Mouse (Mus musculus): ENCODE results near the gene Metap1. TPM values are rescaled to one million over a fixed set of nuclear protein-coding genes. Genes with fewer than 3 reads are reported as not detected.

Gene Metap1
- polyA plus RNA-seq, 1 experiment from 2014 or later, result 51.8 TPM

- no peaks in the 10 kb centered on the region for H3K9me3 ChIP-seq (ENCODE audit: control insufficient read depth, low read length)
- H3K27me3 ChIP-seq (replicated peaks; ENCODE audit: control insufficient read depth, insufficient read depth, low read length), result no peaks in the 10 kb centered on the region
- H3K4me3 ChIP-seq (ENCODE audit: low read depth, low read length), result no peak overlapping the region
- no peaks in the 10 kb centered on the region for H3K36me3 ChIP-seq (ENCODE audit: control insufficient read depth, insufficient read depth, low read length)
- H3K9ac ChIP-seq (ENCODE audit: low read depth, low read length), result no peak overlapping the region
- no peak overlapping the region for H3K4me2 ChIP-seq
- H3K27ac ChIP-seq (ENCODE audit: low read depth, low read length), result no peak overlapping the region
- H3K4me1 ChIP-seq (replicated peaks; ENCODE audit: control insufficient read depth, insufficient read depth, low read length), result no peaks in the 10 kb centered on the region
- 57% methylated on average over 4 of the region's 4 CpGs for WGBS
- DNase-seq (ENCODE audit: low spot score) (no peak), ATAC-seq (replicated peaks; ENCODE audit: low FRiP score) (no peak)
Observed at GRCm38 (mm10) chr3:138424247-138424646, 65.1 kb downstream of the Metap1 start.

- no peak overlapping the region for H3K9ac ChIP-seq (ENCODE audit: low read depth, low read length)
- ATAC-seq (replicated peaks; ENCODE audit: low FRiP score), result no peak
- no peaks in the 10 kb centered on the region for H3K4me1 ChIP-seq (replicated peaks; ENCODE audit: control insufficient read depth, insufficient read depth, low read length)
- no peaks in the 10 kb centered on the region for H3K36me3 ChIP-seq (ENCODE audit: control insufficient read depth, insufficient read depth, low read length)
- H3K4me3 ChIP-seq (ENCODE audit: low read depth, low read length), result no peak overlapping the region
- WGBS, result 53% methylated on average over 2 of the region's 2 CpGs
- no peak overlapping the region for H3K27ac ChIP-seq (ENCODE audit: low read depth, low read length)
- H3K27me3 ChIP-seq (replicated peaks; ENCODE audit: control insufficient read depth, insufficient read depth, low read length), result no peaks in the 10 kb centered on the region
- no peaks in the 10 kb centered on the region for H3K9me3 ChIP-seq (ENCODE audit: control insufficient read depth, low read length)
- no peak for DNase-seq (ENCODE audit: low spot score)
- H3K4me2 ChIP-seq, result no peak overlapping the region
Observed at GRCm38 (mm10) chr3:138423664-138424063, 65.7 kb downstream of the Metap1 start.

- Histone ChIP-seq H3K4me1 (replicated peaks; ENCODE audit: control insufficient read depth, insufficient read depth, low read length) (no peaks in the 10 kb centered on the region), H3K27me3 (replicated peaks; ENCODE audit: control insufficient read depth, insufficient read depth, low read length) (no peaks in the 10 kb centered on the region), H3K36me3 (ENCODE audit: control insufficient read depth, insufficient read depth, low read length) (no peaks in the 10 kb centered on the region), H3K9me3 (ENCODE audit: control insufficient read depth, low read length) (no peaks in the 10 kb centered on the region), H3K9ac (ENCODE audit: low read depth, low read length) (no peak overlapping the region), H3K4me2 (no peak overlapping the region), H3K4me3 (ENCODE audit: low read depth, low read length) (no peak overlapping the region), H3K27ac (ENCODE audit: low read depth, low read length) (no peak overlapping the region)
- no peak for DNase-seq (ENCODE audit: low spot score)
- WGBS, result 91% methylated on average over 3 of the region's 3 CpGs
- no peak for ATAC-seq (replicated peaks; ENCODE audit: low FRiP score)
Observed at GRCm38 (mm10) chr3:138420385-138420784, 68.9 kb downstream of the Metap1 start.

- H3K4me2 ChIP-seq, result no peak overlapping the region
- no peaks in the 10 kb centered on the region for H3K27me3 ChIP-seq (replicated peaks; ENCODE audit: control insufficient read depth, insufficient read depth, low read length)
- DNase-seq (ENCODE audit: low spot score) (no peak), ATAC-seq (replicated peaks; ENCODE audit: low FRiP score) (no peak)
- no peaks in the 10 kb centered on the region for H3K4me1 ChIP-seq (replicated peaks; ENCODE audit: control insufficient read depth, insufficient read depth, low read length)
- no peaks in the 10 kb centered on the region for H3K36me3 ChIP-seq (ENCODE audit: control insufficient read depth, insufficient read depth, low read length)
- H3K9ac ChIP-seq (ENCODE audit: low read depth, low read length), result no peak overlapping the region
- no peak overlapping the region for H3K27ac ChIP-seq (ENCODE audit: low read depth, low read length)
- H3K4me3 ChIP-seq (ENCODE audit: low read depth, low read length), result no peak overlapping the region
- H3K9me3 ChIP-seq (ENCODE audit: control insufficient read depth, low read length), result no peaks in the 10 kb centered on the region
- WGBS, result 70% methylated on average over 6 of the region's 6 CpGs
Observed at GRCm38 (mm10) chr3:138419369-138419768, 69.9 kb downstream of the Metap1 start.

- Histone ChIP-seq H3K27ac (ENCODE audit: low read depth, low read length) (no peak within 1 kb of the TSS), H3K27me3 (replicated peaks; ENCODE audit: control insufficient read depth, insufficient read depth, low read length) (no peaks in the 10 kb centered on the region), H3K9ac (ENCODE audit: low read depth, low read length) (no peak within 1 kb of the TSS), H3K9me3 (ENCODE audit: control insufficient read depth, low read length) (no peaks in the 10 kb centered on the region), H3K4me3 (ENCODE audit: low read depth, low read length) (no peak within 1 kb of the TSS), H3K36me3 (ENCODE audit: control insufficient read depth, insufficient read depth, low read length) (no peaks in the 10 kb centered on the region), H3K4me1 (replicated peaks; ENCODE audit: control insufficient read depth, insufficient read depth, low read length) (no peaks in the 10 kb centered on the region), H3K4me2 (no peak within 1 kb of the TSS)
- WGBS, result 79% methylated on average over 6 of the region's 6 CpGs
- DNase-seq (ENCODE audit: low spot score), result no peak
- ATAC-seq (replicated peaks; ENCODE audit: low FRiP score), result no peak
Observed at GRCm38 (mm10) chr3:138415121-138415690, 74.1 kb downstream of the Metap1 start, which contains the start of gene Adh4. Gene Adh4, plus strand, starts transcription at chr3:138415466.

GRCm38 (mm10) chr3:138410211-138410610 lies 79.1 kb downstream of the Metap1 start:
- no peaks in the 10 kb centered on the region for H3K27me3 ChIP-seq (replicated peaks; ENCODE audit: control insufficient read depth, insufficient read depth, low read length)
- 77% methylated on average over 3 of the region's 3 CpGs for WGBS
- no peaks in the 10 kb centered on the region for H3K4me1 ChIP-seq (replicated peaks; ENCODE audit: control insufficient read depth, insufficient read depth, low read length)

GRCm38 (mm10) chr3:138409585-138409984 lies 79.7 kb downstream of the Metap1 start:
- ATAC-seq (replicated peaks; ENCODE audit: low FRiP score), result no peak
- 64% methylated on average over 1 of the region's 1 CpGs for WGBS

More at GRCm38 (mm10) chr3:138410211-138410610, 79.1 kb downstream of the Metap1 start:
- Histone ChIP-seq H3K9me3 (ENCODE audit: control insufficient read depth, low read length) (no peaks in the 10 kb centered on the region), H3K9ac (ENCODE audit: low read depth, low read length) (no peak overlapping the region), H3K4me3 (ENCODE audit: low read depth, low read length) (no peak overlapping the region), H3K4me2 (no peak overlapping the region), H3K36me3 (ENCODE audit: control insufficient read depth, insufficient read depth, low read length) (no peaks in the 10 kb centered on the region), H3K27ac (ENCODE audit: low read depth, low read length) (no peak overlapping the region)
- DNase-seq (ENCODE audit: low spot score) (no peak), ATAC-seq (replicated peaks; ENCODE audit: low FRiP score) (no peak)

More at GRCm38 (mm10) chr3:138409585-138409984, 79.7 kb downstream of the Metap1 start:
- no peak overlapping the region for H3K4me2 ChIP-seq
- no peaks in the 10 kb centered on the region for H3K9me3 ChIP-seq (ENCODE audit: control insufficient read depth, low read length)
- no peak overlapping the region for H3K27ac ChIP-seq (ENCODE audit: low read depth, low read length)
- H3K4me1 ChIP-seq (replicated peaks; ENCODE audit: control insufficient read depth, insufficient read depth, low read length), result no peaks in the 10 kb centered on the region
- H3K4me3 ChIP-seq (ENCODE audit: low read depth, low read length), result no peak overlapping the region
- DNase-seq (ENCODE audit: low spot score), result no peak
- H3K27me3 ChIP-seq (replicated peaks; ENCODE audit: control insufficient read depth, insufficient read depth, low read length), result no peaks in the 10 kb centered on the region
- H3K9ac ChIP-seq (ENCODE audit: low read depth, low read length), result no peak overlapping the region
- no peaks in the 10 kb centered on the region for H3K36me3 ChIP-seq (ENCODE audit: control insufficient read depth, insufficient read depth, low read length)

MicroRNAs encoded within 50 kb of the gene (microRNA counts, 519-probe panel; counts per million panel counts)
- microRNA mmu-miR-1956, result not detected

Small RNA genes within 50 kb of the gene (microRNA-seq; reads per million reads assigned to microRNA genes)
- gene Mir1956 (ENCODE audit: borderline number of aligned reads), result not detected

Other genes starting within 250 kb of the Metap1 start
- 0.83 and 1.4 TPM in 2 replicates for gene Adh1, start 228.5 kb downstream of the Metap1 start, polyA plus RNA-seq (2014; fragmentation: Nextera tagmentation; extraction: Ambion mirVana)
- gene Adh6a, start 176.2 kb downstream of the Metap1 start, polyA plus RNA-seq (2014; fragmentation: Nextera tagmentation; extraction: Ambion mirVana), result not detected in 2 replicates
- 0.89 and 0.90 TPM in 2 replicates for gene Adh6b, start 147.7 kb downstream of the Metap1 start, polyA plus RNA-seq (2014; fragmentation: Nextera tagmentation; extraction: Ambion mirVana)
- gene Adh4, start 74.0 kb downstream of the Metap1 start, polyA plus RNA-seq (2014; fragmentation: Nextera tagmentation; extraction: Ambion mirVana), result not detected in 2 replicates
- 176 and 184 TPM in 2 replicates for gene Adh5, start 46.4 kb downstream of the Metap1 start, polyA plus RNA-seq (2014; fragmentation: Nextera tagmentation; extraction: Ambion mirVana)
- gene Eif4e, start 36.7 kb upstream of the Metap1 start, polyA plus RNA-seq (2014; fragmentation: Nextera tagmentation; extraction: Ambion mirVana), result 442 and 454 TPM in 2 replicates